Mouse (Mus musculus) embryonic facial prominence, embryonic 15.5 days (tissue): ENCODE measurements at regions not wholly inside any gene's neighbourhood (a gene's known extent, or its start where the extent isn't known, plus 50 kb on each side); places are given as distances from the start of the nearest gene placed in this dataset.

ENCODE experiments used
- ATAC-seq: fragments of 200-750 bp; cut with Nextera tagmentation; 2 replicates; pipeline ENCODE4 v1.8.0; 2017; ENCODE audit warnings: low read depth, moderate TSS enrichment; ENCODE audit not compliant: insufficient number of reproducible peaks, low FRiP score, low TSS enrichment
- H3K27ac ChIP-seq: fragments of 300-500 bp; sonication (generic); replicated peaks from 2 replicates; pipeline ENCODE4 v1.5.1; 2015; ENCODE audit warnings: mild to moderate bottlenecking, inconsistent platforms
- H3K27me3 ChIP-seq: fragments of 300-500 bp; sonication (generic); 2 replicates; pipeline ENCODE4 v1.6.1; 2015; ENCODE audit warnings: inconsistent platforms
- H3K36me3 ChIP-seq: fragments of 300-500 bp; sonication (generic); 2 replicates; pipeline ENCODE4 v1.6.1; 2015; ENCODE audit warnings: mild to moderate bottlenecking, inconsistent platforms
- H3K4me1 ChIP-seq: fragments of 300-500 bp; sonication (generic); 2 replicates; pipeline ENCODE4 v1.6.1; 2015; ENCODE audit warnings: inconsistent platforms
- H3K4me2 ChIP-seq: fragments of 300-500 bp; sonication (generic); replicated peaks from 2 replicates; pipeline ENCODE4 v1.6.1; 2015; ENCODE audit warnings: mild to moderate bottlenecking, inconsistent platforms
- H3K4me3 ChIP-seq: fragments of 300-500 bp; sonication (generic); replicated peaks from 2 replicates; pipeline ENCODE4 v1.5.1; 2015; ENCODE audit warnings: mild to moderate bottlenecking, inconsistent platforms
- H3K9ac ChIP-seq: fragments of 300-500 bp; sonication (generic); 2 replicates; pipeline ENCODE4 v1.6.1; 2015; ENCODE audit warnings: inconsistent platforms
- H3K9me3 ChIP-seq: fragments of 300-500 bp; sonication (generic); replicated peaks from 2 replicates; pipeline ENCODE4 v1.6.1; 2016; ENCODE audit warnings: inconsistent platforms
- WGBS: fragments of 180-500 bp; shearing (Covaris S2); methylation state at CpG from one replicate; pipeline ENCODE4 v1.1.7; 2015; 5-methylcytosine and 5-hydroxymethylcytosine counted together

DNA sequence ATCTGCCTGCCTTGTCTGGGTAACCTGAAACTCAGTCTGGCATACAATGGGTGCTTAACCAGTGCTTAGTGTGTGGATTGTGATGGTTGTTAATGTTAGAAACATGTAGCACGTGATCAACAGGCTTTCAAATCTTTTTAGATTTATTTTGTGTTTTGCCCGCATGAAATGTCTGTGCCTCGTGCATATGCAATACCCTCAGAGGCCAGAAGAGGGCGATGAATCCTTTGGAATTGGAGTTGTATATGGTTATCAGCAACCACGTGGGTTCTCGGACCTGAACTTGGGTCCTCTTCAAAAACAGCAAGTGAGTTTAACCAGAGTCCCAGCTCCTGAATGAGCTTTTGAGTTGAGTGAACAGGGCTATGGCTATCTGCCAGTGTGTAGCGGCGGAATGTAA is 192.9 kb upstream of the 4930535I16Rik start:
- Histone ChIP-seq H3K4me1 (no peaks in the 10 kb centered on the region), H3K27me3 (no peaks in the 10 kb centered on the region), H3K27ac (no peak overlapping the region), H3K4me2 (no peak overlapping the region), H3K9me3 (no peaks in the 10 kb centered on the region), H3K4me3 (no peak overlapping the region), H3K9ac (no peak overlapping the region), H3K36me3 (no peaks in the 10 kb centered on the region)
- no peak for ATAC-seq
- WGBS: 61% methylated on average over 8 of the region's 8 CpGs

DNA sequence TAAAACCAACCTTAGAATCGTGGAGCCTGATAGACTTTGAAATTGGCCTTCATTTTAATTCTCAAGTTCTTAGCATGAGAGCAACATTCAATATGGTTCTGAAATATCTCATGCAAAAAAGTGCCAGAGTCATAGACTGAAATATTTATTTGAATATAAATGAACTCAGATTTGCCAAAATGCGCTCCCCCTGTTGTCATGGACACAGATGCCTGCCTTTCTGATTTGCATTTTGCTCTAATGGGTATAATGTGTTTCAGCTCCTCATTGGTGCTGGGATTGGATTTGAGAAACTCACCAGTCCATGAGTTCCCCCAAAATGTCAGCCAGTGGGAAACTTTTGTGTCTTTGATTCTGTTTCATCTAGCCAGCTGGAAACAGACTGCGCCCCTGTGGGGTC is 191.5 kb upstream of the 4930535I16Rik start:
- Histone ChIP-seq H3K27ac (no peak overlapping the region), H3K9me3 (no peaks in the 10 kb centered on the region), H3K4me1 (no peaks in the 10 kb centered on the region), H3K9ac (no peak overlapping the region), H3K4me2 (no peak overlapping the region), H3K36me3 (no peaks in the 10 kb centered on the region), H3K4me3 (no peak overlapping the region), H3K27me3 (no peaks in the 10 kb centered on the region)
- no peak for ATAC-seq
- WGBS: 67% methylated on average over 3 of the region's 3 CpGs

DNA sequence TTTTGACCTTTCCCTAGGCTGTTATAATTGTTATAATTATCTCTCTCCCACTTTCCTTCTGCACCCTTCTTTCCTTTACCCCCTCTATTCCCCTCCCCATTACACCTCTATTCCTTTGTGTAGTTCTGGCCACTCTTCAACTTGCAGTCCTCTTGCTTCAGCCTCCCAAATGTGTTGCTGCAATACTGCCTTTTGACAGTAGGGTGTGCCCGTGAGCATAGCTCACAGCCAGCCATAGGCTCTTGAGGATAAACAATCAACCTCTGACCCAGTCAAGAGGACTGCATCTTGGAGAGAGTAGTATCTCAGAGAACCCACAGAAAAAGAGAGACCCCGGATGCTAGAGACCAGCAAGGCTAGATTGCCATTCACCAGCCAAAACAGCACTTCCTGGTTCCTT is 184.9 kb upstream of the 4930535I16Rik start:
- Histone ChIP-seq H3K4me1 (peaks cover 4% of the 10 kb centered on the region), H3K27me3 (peaks cover 5% of the 10 kb centered on the region; the same call in 1 of the 2 replicates), H3K9ac (no peak overlapping the region), H3K27ac (no peak overlapping the region), H3K4me2 (no peak overlapping the region), H3K4me3 (no peak overlapping the region), H3K9me3 (no peaks in the 10 kb centered on the region; the same call in 1 of the 2 replicates), H3K36me3 (no peaks in the 10 kb centered on the region)
- ATAC-seq: no peak
- 39% methylated on average over 2 of the region's 2 CpGs for WGBS

DNA sequence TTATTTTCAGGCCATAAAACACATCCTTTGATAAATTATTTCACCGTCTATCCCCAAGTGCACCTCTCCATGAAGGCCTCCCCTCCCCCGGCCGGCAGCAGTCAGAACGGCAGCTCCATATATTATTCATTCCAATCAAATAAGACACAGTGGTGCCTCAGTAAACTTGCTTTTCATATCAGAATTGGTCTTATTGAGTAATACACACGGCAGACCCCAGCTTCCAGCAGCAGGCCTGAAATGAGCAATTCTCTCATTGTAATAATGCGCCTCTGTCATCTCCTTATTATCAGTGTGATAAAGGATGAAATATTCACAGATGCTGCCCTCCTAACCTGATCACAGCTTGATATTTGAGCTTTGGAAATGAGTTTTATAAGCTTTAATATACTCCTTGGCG is 169.0 kb upstream of the 4930535I16Rik start:
- no peak overlapping the region for H3K27ac ChIP-seq
- no peak overlapping the region for H3K4me3 ChIP-seq
- H3K36me3 ChIP-seq: no peaks in the 10 kb centered on the region
- no peaks in the 10 kb centered on the region for H3K4me1 ChIP-seq
- no peaks in the 10 kb centered on the region for H3K9me3 ChIP-seq
- 85% methylated on average over 7 of the region's 7 CpGs for WGBS
- ATAC-seq: no peak
- H3K4me2 ChIP-seq: no peak overlapping the region
- no peaks in the 10 kb centered on the region for H3K27me3 ChIP-seq
- H3K9ac ChIP-seq: no peak overlapping the region

DNA sequence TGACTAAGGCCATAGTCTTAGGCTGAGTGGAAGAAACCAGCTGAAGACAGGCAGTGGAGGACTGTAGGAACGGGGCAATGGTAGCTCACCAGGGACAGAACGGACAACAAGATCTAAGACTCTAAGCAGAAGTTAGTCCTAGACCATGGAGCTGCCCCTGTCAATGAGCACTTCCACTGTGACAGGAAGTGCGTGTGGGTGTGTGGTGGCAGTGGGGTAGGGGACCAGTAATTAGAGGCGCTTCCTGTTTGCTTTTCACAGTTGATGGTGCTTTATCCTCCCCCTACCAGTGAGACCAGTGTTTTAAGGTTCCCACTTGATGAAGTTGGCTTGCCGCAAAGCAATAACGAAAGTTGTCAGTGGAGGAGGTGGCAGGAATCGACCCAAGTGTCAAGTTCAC is 168.4 kb upstream of the 4930535I16Rik start:
- no peak for ATAC-seq
- 80% methylated on average over 7 of the region's 7 CpGs for WGBS
- H3K4me2 ChIP-seq: no peak overlapping the region

GRCm38 (mm10) chr4:124079603-124080002 is 161.8 kb upstream of the 4930535I16Rik start:
- no peaks in the 10 kb centered on the region for H3K9me3 ChIP-seq
- H3K27ac ChIP-seq: no peak overlapping the region
- H3K4me2 ChIP-seq: no peak overlapping the region
- WGBS: 57% methylated on average over 3 of the region's 3 CpGs
- no peak overlapping the region for H3K9ac ChIP-seq
- no peaks in the 10 kb centered on the region for H3K27me3 ChIP-seq
- H3K4me1 ChIP-seq: no peaks in the 10 kb centered on the region
- no peaks in the 10 kb centered on the region for H3K36me3 ChIP-seq
- ATAC-seq: no peak
- no peak overlapping the region for H3K4me3 ChIP-seq

More for the DNA sequence above, 168.4 kb upstream of the 4930535I16Rik start:
- Histone ChIP-seq H3K4me1 (no peaks in the 10 kb centered on the region), H3K36me3 (no peaks in the 10 kb centered on the region), H3K4me3 (no peak overlapping the region), H3K9ac (no peak overlapping the region), H3K27ac (no peak overlapping the region), H3K27me3 (no peaks in the 10 kb centered on the region), H3K9me3 (no peaks in the 10 kb centered on the region)

GRCm38 (mm10) chr4:124075551-124075950 is 157.7 kb upstream of the 4930535I16Rik start:
- Histone ChIP-seq H3K4me2 (no peak overlapping the region), H3K27ac (no peak overlapping the region), H3K9ac (no peak overlapping the region), H3K4me3 (no peak overlapping the region), H3K9me3 (no peaks in the 10 kb centered on the region), H3K4me1 (no peaks in the 10 kb centered on the region), H3K36me3 (no peaks in the 10 kb centered on the region), H3K27me3 (no peaks in the 10 kb centered on the region)
- 62% methylated on average over 5 of the region's 5 CpGs for WGBS
- no peak for ATAC-seq

- Histone ChIP-seq H3K27ac (no peak overlapping the region), H3K4me2 (no peak overlapping the region), H3K9me3 (no peaks in the 10 kb centered on the region), H3K36me3 (no peaks in the 10 kb centered on the region), H3K9ac (no peak overlapping the region), H3K4me1 (no peaks in the 10 kb centered on the region), H3K4me3 (no peak overlapping the region), H3K27me3 (no peaks in the 10 kb centered on the region)
- 96% methylated on average over 1 of the region's 1 CpGs for WGBS
- ATAC-seq: no peak
Measured at GRCm38 (mm10) chr4:124073646-124074045, 155.8 kb upstream of the 4930535I16Rik start.

DNA sequence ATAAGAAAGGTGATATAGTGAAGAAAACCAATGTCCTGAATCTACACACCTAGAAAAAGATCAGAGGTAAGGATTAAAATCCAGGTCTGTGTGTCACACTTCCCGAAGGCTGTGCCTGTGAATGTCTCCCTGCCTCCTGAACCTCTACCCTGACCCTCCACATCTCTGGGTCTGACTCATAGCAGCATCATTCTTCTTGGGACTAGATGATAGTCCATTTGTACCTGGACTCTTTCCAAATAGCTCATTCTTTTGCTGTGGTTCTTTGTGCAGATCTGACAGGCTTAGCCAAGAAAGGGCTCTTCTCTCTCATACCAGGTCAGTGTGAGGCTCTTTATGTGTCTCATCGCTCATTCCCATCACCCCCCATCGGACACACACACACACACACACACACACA is 146.8 kb upstream of the 4930535I16Rik start:
- Histone ChIP-seq H3K4me1 (no peaks in the 10 kb centered on the region), H3K9me3 (no peaks in the 10 kb centered on the region), H3K27me3 (no peaks in the 10 kb centered on the region), H3K36me3 (no peaks in the 10 kb centered on the region), H3K4me3 (no peak overlapping the region), H3K9ac (no peak overlapping the region), H3K4me2 (no peak overlapping the region), H3K27ac (no peak overlapping the region)
- ATAC-seq: no peak
- 71% methylated on average over 3 of the region's 3 CpGs for WGBS

GRCm38 (mm10) chr4:124063269-124064100 is 145.7 kb upstream of the 4930535I16Rik start:
- no peak for ATAC-seq
- Histone ChIP-seq H3K36me3 (no peaks in the 10 kb centered on the region), H3K9me3 (no peaks in the 10 kb centered on the region), H3K27me3 (no peaks in the 10 kb centered on the region), H3K4me3 (no peak overlapping the region), H3K9ac (no peak overlapping the region), H3K4me1 (no peaks in the 10 kb centered on the region), H3K4me2 (no peak overlapping the region), H3K27ac (no peak overlapping the region)
- WGBS: 71% methylated on average over 4 of the region's 4 CpGs

GRCm38 (mm10) chr4:124057607-124058006 is 139.8 kb upstream of the 4930535I16Rik start:
- Histone ChIP-seq H3K4me3 (no peak overlapping the region), H3K36me3 (no peaks in the 10 kb centered on the region), H3K4me2 (no peak overlapping the region), H3K4me1 (no peaks in the 10 kb centered on the region), H3K9me3 (no peaks in the 10 kb centered on the region), H3K27me3 (no peaks in the 10 kb centered on the region), H3K9ac (no peak overlapping the region), H3K27ac (no peak overlapping the region)
- no peak for ATAC-seq
- WGBS: 91% methylated on average over 8 of the region's 8 CpGs

DNA sequence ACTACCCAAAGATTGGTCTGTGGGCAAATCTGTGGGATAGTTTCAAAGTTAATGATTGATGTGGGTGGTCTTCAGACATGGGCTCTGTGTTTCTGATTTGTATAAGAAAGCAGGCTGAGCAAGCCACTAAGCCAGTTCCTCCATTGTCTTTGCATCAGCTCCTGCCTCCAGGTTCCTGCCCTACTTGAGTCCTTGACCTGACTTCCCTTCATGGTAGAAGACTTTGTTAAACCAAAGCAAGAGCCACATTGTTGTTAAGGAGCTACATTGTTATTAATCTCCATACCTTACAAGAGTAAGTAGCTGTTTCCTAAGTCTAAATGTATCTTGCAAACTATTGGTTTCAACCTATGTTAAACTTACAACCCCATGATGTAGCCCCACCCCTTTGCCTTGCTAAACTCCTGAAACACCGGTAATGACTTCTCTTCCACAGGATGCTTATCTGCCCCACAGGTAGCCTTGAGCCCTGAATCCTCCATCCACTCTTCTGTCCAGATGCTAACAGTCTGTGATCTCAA is 136.5 kb upstream of the 4930535I16Rik start:
- Histone ChIP-seq H3K9me3 (no peaks in the 10 kb centered on the region), H3K4me3 (no peak overlapping the region), H3K4me2 (no peak overlapping the region), H3K4me1 (no peaks in the 10 kb centered on the region), H3K27ac (no peak overlapping the region), H3K36me3 (no peaks in the 10 kb centered on the region), H3K27me3 (no peaks in the 10 kb centered on the region), H3K9ac (no peak overlapping the region)
- ATAC-seq: no peak
- 73% methylated on average over 1 of the region's 1 CpGs for WGBS
